Mouse (Mus musculus): ENCODE results near the gene Aldoart2. TPM values are rescaled to one million over a fixed set of nuclear protein-coding genes. Genes with fewer than 3 reads are reported as not detected.
A peak's percentile ranks its signal among the peaks of the same experiment; 100 is the strongest.

Gene Aldoart2
- polyA plus RNA-seq, 1 experiment from 2014 or later = not detected

- under 1% methylated on average over 107 of the region's 109 CpGs for WGBS
These were observed 34.8 kb downstream of the Aldoart2 start for GRCm38 (mm10) chr12:55599639-55600502.

DNA sequence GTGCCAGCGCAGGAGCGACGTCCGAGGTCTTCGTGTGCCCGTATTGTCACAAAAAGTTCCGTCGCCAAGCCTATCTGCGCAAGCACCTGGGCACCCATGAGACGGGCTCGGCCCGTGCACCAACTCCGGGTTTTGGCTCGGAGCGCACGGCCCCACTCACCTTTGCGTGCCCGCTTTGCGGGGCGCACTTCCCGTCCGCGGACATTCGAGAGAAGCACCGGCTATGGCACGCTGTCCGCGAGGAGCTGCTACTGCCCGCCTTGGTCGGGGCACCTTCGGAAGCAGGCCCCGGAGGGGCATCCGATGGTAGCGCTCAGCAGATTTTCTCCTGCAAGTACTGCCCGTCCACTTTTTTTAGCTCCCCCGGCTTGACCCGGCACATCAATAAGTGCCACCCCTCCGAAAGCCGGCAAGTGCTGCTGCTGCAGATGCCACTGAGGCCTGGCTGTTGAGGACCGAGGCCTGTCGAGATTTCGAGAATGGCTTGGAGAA is 35.5 kb downstream of the Aldoart2 start:
- Histone ChIP-seq H3K27me3 (ENCODE audit: insufficient read depth, poor library complexity, severe bottlenecking) (peaks cover 69% of the 10 kb centered on the region), H3K27ac (no peak overlapping the region), H3K9me3 (no peaks in the 10 kb centered on the region), H3K4me1 (peaks cover 21% of the 10 kb centered on the region), H3K36me3 (peaks cover 3% of the 10 kb centered on the region; the same call in 1 of the 2 replicates), H3K4me3 (peak overlapping the region; percentile 65)
- WGBS = 2% methylated on average over 42 of the region's 42 CpGs
- DNase-seq (ENCODE audit: low spot score) = no peak

More at GRCm38 (mm10) chr12:55599639-55600502, 34.8 kb downstream of the Aldoart2 start:
- Histone ChIP-seq H3K9me3 (no peaks in the 10 kb centered on the region), H3K27ac (no peak overlapping the region), H3K36me3 (peaks cover 3% of the 10 kb centered on the region; the same call in 1 of the 2 replicates), H3K27me3 (ENCODE audit: insufficient read depth, poor library complexity, severe bottlenecking) (peaks cover 73% of the 10 kb centered on the region), H3K4me3 (peak overlapping the region; percentile 65), H3K4me1 (peaks cover 21% of the 10 kb centered on the region)
- peak; percentile 90 for DNase-seq (ENCODE audit: low spot score)

DNA sequence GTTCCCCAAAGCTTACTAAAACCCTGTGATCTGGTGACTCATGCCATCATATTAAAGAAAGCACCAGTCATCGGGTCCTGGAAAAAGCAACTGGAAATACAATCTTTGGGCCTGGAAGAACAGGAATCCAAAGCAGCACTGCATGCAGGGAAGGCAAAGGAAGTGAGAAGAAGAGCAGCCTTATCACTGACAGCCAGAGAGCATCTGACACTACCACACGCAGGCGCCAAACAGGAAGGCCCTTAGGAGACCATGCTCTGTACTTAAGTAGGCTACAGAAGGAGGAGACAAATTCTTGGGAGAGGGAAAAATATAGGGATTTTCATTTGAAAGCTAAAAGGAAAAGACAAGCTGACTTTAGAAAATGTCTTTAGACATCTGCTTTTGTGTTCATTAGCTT is 39.4 kb downstream of the Aldoart2 start:
- Histone ChIP-seq H3K9me3 (no peaks in the 10 kb centered on the region), H3K36me3 (peaks cover 3% of the 10 kb centered on the region; the same call in 1 of the 2 replicates), H3K4me1 (peaks cover 14% of the 10 kb centered on the region), H3K27me3 (ENCODE audit: insufficient read depth, poor library complexity, severe bottlenecking) (peaks cover 31% of the 10 kb centered on the region), H3K4me3 (no peak overlapping the region), H3K27ac (no peak overlapping the region)
- no peak for DNase-seq (ENCODE audit: low spot score)
- WGBS = 40% methylated on average over 3 of the region's 3 CpGs

GRCm38 (mm10) chr12:55607902-55608301 is 42.9 kb downstream of the Aldoart2 start:
- H3K36me3 ChIP-seq = peaks cover 3% of the 10 kb centered on the region; the same call in 1 of the 2 replicates
- H3K27me3 ChIP-seq (ENCODE audit: insufficient read depth, poor library complexity, severe bottlenecking) = no peaks in the 10 kb centered on the region
- no peak overlapping the region for H3K4me3 ChIP-seq
- H3K27ac ChIP-seq = no peak overlapping the region
- DNase-seq (ENCODE audit: low spot score) = no peak
- no peaks in the 10 kb centered on the region for H3K9me3 ChIP-seq
- no peaks in the 10 kb centered on the region for H3K4me1 ChIP-seq
- WGBS = 45% methylated on average over 4 of the region's 4 CpGs

- no peaks in the 10 kb centered on the region for H3K27me3 ChIP-seq (ENCODE audit: insufficient read depth, poor library complexity, severe bottlenecking)
- H3K9me3 ChIP-seq = no peaks in the 10 kb centered on the region
- no peaks in the 10 kb centered on the region for H3K4me1 ChIP-seq
- H3K4me3 ChIP-seq = no peak overlapping the region
- H3K36me3 ChIP-seq = no peaks in the 10 kb centered on the region
- no peak for DNase-seq (ENCODE audit: low spot score)
- 36% methylated on average over 2 of the region's 2 CpGs for WGBS
- no peak overlapping the region for H3K27ac ChIP-seq
These were observed 45.8 kb downstream of the Aldoart2 start for GRCm38 (mm10) chr12:55610812-55611211.

Other genes with a start within 250 kb of the Aldoart2 start
- gene Psma6, start 181.0 kb upstream of the Aldoart2 start, polyA plus RNA-seq (2016; fragmentation: Nextera tagmentation; extraction: Ambion mirVana) = 365 and 409 TPM in 2 replicates
- gene Nfkbia, start 72.6 kb upstream of the Aldoart2 start, polyA plus RNA-seq (2016; fragmentation: Nextera tagmentation; extraction: Ambion mirVana) = 36.8 and 44.2 TPM in 2 replicates
- gene Insm2, start 34.2 kb downstream of the Aldoart2 start, polyA plus RNA-seq (2016; fragmentation: Nextera tagmentation; extraction: Ambion mirVana) = 0.06 TPM in 1 of 2 replicates, not detected in the other

Data from heart, embryonic 10.5 days (tissue).